30 mouse cellular contexts compared by ENCODE assay signal in genomic region chr6:146871975-146872374, GRCm38 (mm10). TPM values are rescaled to one million over a fixed set of nuclear protein-coding genes. Genes with fewer than 3 reads are reported as not detected.
DNase-seq lines count a peak whose midpoint lies in the region; ATAC-seq and TF ChIP-seq lines count a peak whose summit lies in the region.
"Had no signal": no experiment of that assay in that cellular context is flagged by ENCODE, and none has a peak within 500 bp of the region (broad histone marks: within the 10 kb centered on the region; RNA-seq: fewer than 3 reads in every experiment).

No protein-coding gene starts in this region.

- ATAC-seq in granulocyte monocyte progenitor cell, adult 5-6 weeks (replicated peaks; ENCODE audit: poor library complexity, severe bottlenecking), result peak; percentile 89
- peak; percentile 67 for ATAC-seq in megakaryocyte progenitor cell, adult 5-6 weeks (replicated peaks; ENCODE audit: poor library complexity)
- ATAC-seq in intestine, postnatal 0 days, result no peak
- ATAC-seq: CD4-positive, CD25-positive, alpha-beta regulatory T cell, adult 4 months; forebrain, embryonic 14.5 days; forebrain, embryonic 16.5 days had no signal

- DNase-seq in lung, postnatal 36 days, result peak; percentile 34
- no peak for DNase-seq in lung, adult 18-20 months
- peak; percentile 32 for DNase-seq in thymus, postnatal 4 days
- no peak for DNase-seq in thymus, adult 2 months
- no peak for DNase-seq in urinary bladder, postnatal 10 days (ENCODE audit: low spot score)
- DNase-seq: adrenal gland, adult 2 months; adrenal gland, postnatal 10 days; adrenal gland, postnatal 25 days; cerebellum, adult 11 months; cerebellum, adult 18-20 months; cerebellum, adult 8-10 months; cerebellum, adult 9-11 months; cerebellum, postnatal 14 days; cerebellum, postnatal 36 days had no signal

- H3K4me3 ChIP-seq in thymus, adult 2 months (ENCODE audit: control insufficient read depth, insufficient read depth, low read length), result no peak overlapping the region
- H3K4me3 ChIP-seq in intestine, postnatal 0 days (ENCODE audit: low read depth, low read length), result no peak overlapping the region
- H3K4me3 ChIP-seq: embryonic facial prominence, embryonic 10.5 days; embryonic facial prominence, embryonic 12.5 days; erythroblast, embryonic 14.5 days; forebrain, embryonic 10.5 days; forebrain, embryonic 12.5 days had no signal

- TF ChIP-seq POLR2A in thymus, adult 2 months (IDR thresholded peaks at IDR 0.05; ENCODE audit: control insufficient read depth, extremely low read depth, insufficient read depth, low read length, poor library complexity), result no peak

- no peaks in the 10 kb centered on the region for H3K27me3 ChIP-seq in thymus, adult 2 months (ENCODE audit: control insufficient read depth, insufficient read depth, low read length)
- H3K27me3 ChIP-seq in intestine, postnatal 0 days (replicated peaks; ENCODE audit: control insufficient read depth, insufficient read depth, low read length), result peaks cover 2% of the 10 kb centered on the region; the same call in 1 of the 2 replicates
- H3K27me3 ChIP-seq: CH12.LX; embryonic facial prominence, embryonic 12.5 days had no signal

- no peak overlapping the region for H3K4me2 ChIP-seq in intestine, postnatal 0 days (replicated peaks; ENCODE audit: low read depth)
- H3K4me2 ChIP-seq: embryonic facial prominence, embryonic 12.5 days; forebrain, embryonic 12.5 days had no signal

- no peak overlapping the region for H3K9ac ChIP-seq in intestine, postnatal 0 days (ENCODE audit: low read depth, low read length)
- H3K9ac ChIP-seq: embryonic facial prominence, embryonic 12.5 days; forebrain, embryonic 12.5 days had no signal

- 77% methylated on average over 4 of the region's 4 CpGs for WGBS in thymus, adult 2 months
- WGBS in intestine, postnatal 0 days, result 91% methylated on average over 4 of the region's 4 CpGs

- no peaks in the 10 kb centered on the region for H3K36me3 ChIP-seq in thymus, adult 2 months (ENCODE audit: control insufficient read depth, insufficient read depth, low read length)
- no peaks in the 10 kb centered on the region for H3K36me3 ChIP-seq in intestine, postnatal 0 days (ENCODE audit: control insufficient read depth, insufficient read depth)
- H3K36me3 ChIP-seq: embryonic facial prominence, embryonic 12.5 days; forebrain, embryonic 10.5 days; forebrain, embryonic 12.5 days; G1E had no signal

- no peak overlapping the region for H3K27ac ChIP-seq in thymus, adult 2 months (ENCODE audit: control insufficient read depth, insufficient read depth, low read length)
- H3K27ac ChIP-seq in intestine, postnatal 0 days (ENCODE audit: low read depth, low read length), result no peak overlapping the region
- H3K27ac ChIP-seq: embryonic facial prominence, embryonic 10.5 days; embryonic facial prominence, embryonic 12.5 days; forebrain, embryonic 10.5 days; forebrain, embryonic 12.5 days had no signal

- no peaks in the 10 kb centered on the region for H3K4me1 ChIP-seq in thymus, adult 2 months (replicated peaks; ENCODE audit: control insufficient read depth, insufficient read depth, low read length)
- no peaks in the 10 kb centered on the region for H3K4me1 ChIP-seq in intestine, postnatal 0 days (replicated peaks; ENCODE audit: control insufficient read depth, insufficient read depth, low read length)
- H3K4me1 ChIP-seq: embryonic facial prominence, embryonic 10.5 days; embryonic facial prominence, embryonic 12.5 days; forebrain, embryonic 12.5 days had no signal

- H3K9me3 ChIP-seq in intestine, postnatal 0 days (ENCODE audit: control insufficient read depth), result peaks cover 3% of the 10 kb centered on the region; the same call in 1 of the 2 replicates
- H3K9me3 ChIP-seq: embryonic facial prominence, embryonic 12.5 days had no signal

- TF ChIP-seq CTCF in thymus, adult 2 months (IDR thresholded peaks at IDR 0.05; ENCODE audit: borderline replicate concordance, control insufficient read depth, extremely low read depth, insufficient read depth, low read length, poor library complexity), result no peak
- TF ChIP-seq CTCF in intestine, postnatal 0 days (IDR thresholded peaks at IDR 0.05; ENCODE audit: low read depth), result no peak

RNA-seq across cellular contexts. Expression of gene Ppfibp1, which starts 16.3 kb away (rescaled TPM):
- 4.2 and 5.0 TPM in 2 replicates for polyA plus RNA-seq in thymus, adult 2 months (2012; rRNA removed)
- 10.4 and 21.0 TPM in 2 replicates for total RNA-seq in granulocyte monocyte progenitor cell, adult 5-6 weeks (2014; fragmentation: Nextera tagmentation)
- total RNA-seq in granulocyte monocyte progenitor cell, adult 5-6 weeks (2017), result 11.1 and 18.4 TPM in 2 replicates
- 6.8 and 9.5 TPM in 2 replicates for total RNA-seq in megakaryocyte progenitor cell, adult 5-6 weeks (2015)
- 9.8 and 19.6 TPM in 2 replicates for total RNA-seq in megakaryocyte progenitor cell, adult 5-6 weeks (2017)
- 32.3 and 32.4 TPM in 2 replicates for polyA plus RNA-seq in intestine, postnatal 0 days (2015; fragmentation: Nextera tagmentation; extraction: Ambion mirVana)
- polyA plus RNA-seq: erythroblast, embryonic 14.5 days had no signal

RNA-seq across cellular contexts. Expression of gene Smco2, which starts 22.1 kb away (rescaled TPM):
- 0.42 TPM in 1 of 2 replicates, not detected in the other for polyA plus RNA-seq in thymus, adult 2 months (2012; rRNA removed)
- not detected in 2 replicates for total RNA-seq in granulocyte monocyte progenitor cell, adult 5-6 weeks (2014; fragmentation: Nextera tagmentation)
- total RNA-seq in granulocyte monocyte progenitor cell, adult 5-6 weeks (2017), result not detected in 2 replicates
- total RNA-seq in megakaryocyte progenitor cell, adult 5-6 weeks (2015), result not detected in 2 replicates
- not detected in 2 replicates for total RNA-seq in megakaryocyte progenitor cell, adult 5-6 weeks (2017)
- polyA plus RNA-seq in intestine, postnatal 0 days (2015; fragmentation: Nextera tagmentation; extraction: Ambion mirVana), result not detected in 2 replicates
- total RNA-seq: adrenal gland, adult 2 months; adrenal gland, postnatal 10 days; adrenal gland, postnatal 25 days; adrenal gland, postnatal 4 days; CH12.LX had no signal
- polyA plus RNA-seq: adrenal gland, adult 2 months; brain, embryonic 14.5 days; CD4-positive, CD25-positive, alpha-beta regulatory T cell, adult 4 months; embryonic facial prominence, embryonic 10.5 days; embryonic facial prominence, embryonic 12.5 days; embryonic facial prominence, embryonic 14.5 days; erythroblast, embryonic 14.5 days; forebrain, embryonic 10.5 days; forebrain, embryonic 12.5 days; forebrain, embryonic 14.5 days; forebrain, embryonic 16.5 days; G1E had no signal

Comparison
In these comparisons a context has a peak if more than half of its experiments do, and no peak if none do; other contexts are left out.
1. DNase-seq: peak in lung, postnatal 36 days (single experiment) and thymus, postnatal 4 days (single experiment); none in lung, adult 18-20 months (0 of 2), thymus, adult 2 months (single experiment) and urinary bladder, postnatal 10 days (single experiment).